Comparison of ENCODE assay signal across 22 mouse cellular contexts in genomic region chr8:116261286-116261685, GRCm38 (mm10).
A peak's percentile ranks its signal among the peaks of the same experiment; 100 is the strongest.
DNase-seq lines count a peak whose midpoint lies in the region; ATAC-seq and TF ChIP-seq lines count a peak whose summit lies in the region.
"Had no signal": no experiment of that assay in that cellular context is flagged by ENCODE, and none has a peak within 500 bp of the region (broad histone marks: within the 10 kb centered on the region; RNA-seq: fewer than 3 reads in every experiment).

No protein-coding gene starts in this region.

- H3K9me3 ChIP-seq in hindbrain, embryonic 11.5 days (ENCODE audit: control insufficient read depth, low read length) = no peaks in the 10 kb centered on the region
- H3K9me3 ChIP-seq in hindbrain, embryonic 14.5 days (ENCODE audit: control insufficient read depth, low read length) = no peaks in the 10 kb centered on the region
- no peaks in the 10 kb centered on the region for H3K9me3 ChIP-seq in lung, embryonic 16.5 days (ENCODE audit: control insufficient read depth, low read length)
- H3K9me3 ChIP-seq in embryonic facial prominence, embryonic 13.5 days = no peaks in the 10 kb centered on the region
- H3K9me3 ChIP-seq: forebrain, embryonic 15.5 days; hindbrain, embryonic 13.5 days; intestine, embryonic 15.5 days; neural tube, embryonic 12.5 days had no signal

- H3K9ac ChIP-seq in hindbrain, embryonic 11.5 days (ENCODE audit: low read depth, low read length) = no peak overlapping the region
- no peak overlapping the region for H3K9ac ChIP-seq in hindbrain, embryonic 14.5 days
- H3K9ac ChIP-seq in lung, embryonic 16.5 days (ENCODE audit: low read length) = 0 out of 2 replicates have a peak overlapping the region, but pooled peaks have one; percentile 23
- 0 out of 2 replicates have a peak overlapping the region, but pooled peaks have one; percentile 2 for H3K9ac ChIP-seq in embryonic facial prominence, embryonic 13.5 days
- H3K9ac ChIP-seq: forebrain, embryonic 15.5 days; hindbrain, embryonic 13.5 days; intestine, embryonic 15.5 days; neural tube, embryonic 12.5 days had no signal

- no peak for ATAC-seq in hindbrain, embryonic 11.5 days (ENCODE audit: low FRiP score)
- ATAC-seq in hindbrain, embryonic 14.5 days (ENCODE audit: low FRiP score) = no peak
- no peak for ATAC-seq in lung, embryonic 16.5 days (ENCODE audit: low read depth)
- ATAC-seq in embryonic facial prominence, embryonic 13.5 days (ENCODE audit: insufficient number of reproducible peaks, insufficient read depth, low FRiP score, low TSS enrichment, low read depth) = no peak
- ATAC-seq: forebrain, embryonic 15.5 days; intestine, embryonic 15.5 days; midbrain, embryonic 16.5 days had no signal

- intact Hi-C loops in heart, postnatal 14 days (cut with DNase I) = no loop called here
- intact Hi-C loops in gastrocnemius, adult 2 months (cut with DNase I) = no loop called here

- H3K27me3 ChIP-seq in hindbrain, embryonic 11.5 days (ENCODE audit: control insufficient read depth, insufficient read depth, low read length) = no peaks in the 10 kb centered on the region
- no peaks in the 10 kb centered on the region for H3K27me3 ChIP-seq in hindbrain, embryonic 14.5 days (ENCODE audit: control insufficient read depth, insufficient read depth, low read length)
- H3K27me3 ChIP-seq in lung, embryonic 16.5 days (ENCODE audit: control insufficient read depth, insufficient read depth, low read depth, low read length) = no peaks in the 10 kb centered on the region
- H3K27me3 ChIP-seq in embryonic facial prominence, embryonic 13.5 days = no peaks in the 10 kb centered on the region
- H3K27me3 ChIP-seq: forebrain, embryonic 15.5 days; hindbrain, embryonic 13.5 days; intestine, embryonic 15.5 days; megakaryocyte, embryonic 14.5 days; neural tube, embryonic 12.5 days had no signal

- no peak overlapping the region for H3K27ac ChIP-seq in hindbrain, embryonic 11.5 days (ENCODE audit: low read depth, low read length)
- H3K27ac ChIP-seq in hindbrain, embryonic 14.5 days = no peak overlapping the region
- H3K27ac ChIP-seq in lung, embryonic 16.5 days (ENCODE audit: low read length) = no peak overlapping the region
- no peak overlapping the region for H3K27ac ChIP-seq in embryonic facial prominence, embryonic 13.5 days
- H3K27ac ChIP-seq in gastrocnemius, adult 2 months = no peak overlapping the region
- H3K27ac ChIP-seq: forebrain, embryonic 15.5 days; hindbrain, embryonic 13.5 days; intestine, embryonic 15.5 days; neural tube, embryonic 12.5 days; stomach, postnatal 0 days had no signal

- H3K4me2 ChIP-seq in hindbrain, embryonic 11.5 days (replicated peaks; ENCODE audit: low read depth, low read length) = no peak overlapping the region
- H3K4me2 ChIP-seq in hindbrain, embryonic 14.5 days (replicated peaks) = no peak overlapping the region
- no peak overlapping the region for H3K4me2 ChIP-seq in lung, embryonic 16.5 days (ENCODE audit: low read depth, low read length)
- peak overlapping the region; percentile 24; the same call in 1 of the 2 replicates for H3K4me2 ChIP-seq in embryonic facial prominence, embryonic 13.5 days
- H3K4me2 ChIP-seq: forebrain, embryonic 15.5 days; hindbrain, embryonic 13.5 days; intestine, embryonic 15.5 days; neural tube, embryonic 12.5 days had no signal

- H3K36me3 ChIP-seq in hindbrain, embryonic 11.5 days (ENCODE audit: control insufficient read depth, insufficient read depth, low read length) = no peaks in the 10 kb centered on the region
- H3K36me3 ChIP-seq in hindbrain, embryonic 14.5 days (replicated peaks; ENCODE audit: control insufficient read depth, insufficient read depth) = no peaks in the 10 kb centered on the region
- no peaks in the 10 kb centered on the region for H3K36me3 ChIP-seq in lung, embryonic 16.5 days (ENCODE audit: control insufficient read depth, insufficient read depth, low read length)
- H3K36me3 ChIP-seq in embryonic facial prominence, embryonic 13.5 days = no peaks in the 10 kb centered on the region
- H3K36me3 ChIP-seq: forebrain, embryonic 15.5 days; hindbrain, embryonic 13.5 days; intestine, embryonic 15.5 days; neural tube, embryonic 12.5 days had no signal

- H3K4me1 ChIP-seq in hindbrain, embryonic 11.5 days (replicated peaks; ENCODE audit: control insufficient read depth, insufficient read depth, low read length) = no peaks in the 10 kb centered on the region
- H3K4me1 ChIP-seq in hindbrain, embryonic 14.5 days (replicated peaks; ENCODE audit: control insufficient read depth, insufficient read depth, low read length) = no peaks in the 10 kb centered on the region
- 0 out of 2 replicates have a peak, but pooled peaks cover 5% of the 10 kb centered on the region for H3K4me1 ChIP-seq in lung, embryonic 16.5 days (replicated peaks; ENCODE audit: control insufficient read depth, insufficient read depth, low read length)
- peaks cover 9% of the 10 kb centered on the region; the same call in 1 of the 2 replicates for H3K4me1 ChIP-seq in embryonic facial prominence, embryonic 13.5 days
- H3K4me1 ChIP-seq: forebrain, embryonic 15.5 days; megakaryocyte, embryonic 14.5 days; neural tube, embryonic 12.5 days had no signal

- WGBS in hindbrain, embryonic 11.5 days = 42% methylated on average over 2 of the region's 2 CpGs
- WGBS in hindbrain, embryonic 14.5 days = 37% methylated on average over 2 of the region's 2 CpGs
- WGBS in lung, embryonic 16.5 days = 45% methylated on average over 2 of the region's 2 CpGs
- WGBS in embryonic facial prominence, embryonic 13.5 days = 23% methylated on average over 2 of the region's 2 CpGs

- H3K4me3 ChIP-seq in hindbrain, embryonic 11.5 days (ENCODE audit: low read depth, low read length) = no peak overlapping the region
- no peak overlapping the region for H3K4me3 ChIP-seq in hindbrain, embryonic 14.5 days (replicated peaks; ENCODE audit: low read length)
- no peak overlapping the region for H3K4me3 ChIP-seq in lung, embryonic 16.5 days (ENCODE audit: low read length)
- H3K4me3 ChIP-seq in embryonic facial prominence, embryonic 13.5 days = no peak overlapping the region
- no peak overlapping the region for H3K4me3 ChIP-seq in gastrocnemius, adult 2 months
- H3K4me3 ChIP-seq: erythroblast, embryonic 14.5 days; forebrain, embryonic 15.5 days; hindbrain, embryonic 13.5 days; intestine, embryonic 15.5 days; megakaryocyte, embryonic 14.5 days; neural tube, embryonic 12.5 days had no signal

- peak; percentile 12 for DNase-seq in hindbrain, embryonic 11.5 days (ENCODE audit: low spot score)
- DNase-seq in hindbrain, embryonic 14.5 days (ENCODE audit: low spot score) = no peak
- DNase-seq in lung, postnatal 25 days (ENCODE audit: low spot score) = no peak
- peak; percentile 61 for DNase-seq in mesoderm, embryonic 11.5 days (ENCODE audit: low read depth, low spot score)
- DNase-seq in heart, postnatal 14 days = no peak
- DNase-seq in gastrocnemius, adult 2 months = no peak
- DNase-seq: adrenal gland, postnatal 10 days; cerebellum, adult 11 months; cerebellum, postnatal 25 days; heart, adult 11 months; layer of hippocampus, postnatal 36 days; lung, adult 2 months had no signal

- TF ChIP-seq CTCF in gastrocnemius, adult 2 months (IDR thresholded peaks at IDR 0.05) = no peak

Comparison
In these comparisons a context has a peak if more than half of its experiments do, and no peak if none do; other contexts are left out.
1. DNase-seq: peak in hindbrain, embryonic 11.5 days (single experiment) and mesoderm, embryonic 11.5 days (single experiment); none in hindbrain, embryonic 14.5 days (single experiment), lung, postnatal 25 days (single experiment), heart, postnatal 14 days (0 of 2) and gastrocnemius, adult 2 months (single experiment).
2. H3K9ac ChIP-seq: peak in lung, embryonic 16.5 days (single experiment) and embryonic facial prominence, embryonic 13.5 days (single experiment); none in hindbrain, embryonic 11.5 days (single experiment) and hindbrain, embryonic 14.5 days (single experiment).